Mouse (Mus musculus) adrenal gland, adult (tissue): ENCODE results near the gene Gm21887.
A peak's percentile ranks its signal among the peaks of the same experiment; 100 is the strongest.

ENCODE experiments used
- DNase-seq, 2 experiments: peaks; one replicate each; pipeline ENCODE4 v3.0.0; 2022 to 2023; ENCODE audit warnings: low spot score in 1 of 2; ENCODE audit not compliant: inconsistent age in 2 of 2

Gene Gm21887

GRCm38 (mm10) chrX:169983401-169984165 lies 25.9 kb upstream of the Gm21887 start:
- DNase-seq, result peak; percentile 29 to 32

- peak; percentile 5 to 34 for DNase-seq
Measured at GRCm38 (mm10) chrX:169984331-169984730, 25.1 kb upstream of the Gm21887 start.

- DNase-seq, result peak; percentile 50 to 54
Measured at GRCm38 (mm10) chrX:169984853-169985252, 24.6 kb upstream of the Gm21887 start.

GRCm38 (mm10) chrX:169985796-169986195 lies 23.7 kb upstream of the Gm21887 start:
- peak; percentile 74 to 75 for DNase-seq

GRCm38 (mm10) chrX:169986519-169987367 lies 22.7 kb upstream of the Gm21887 start:
- peak; percentile 92 to 97 for DNase-seq

- DNase-seq, result peak; percentile 81 to 82
Measured at GRCm38 (mm10) chrX:169987368-169987837, 22.1 kb upstream of the Gm21887 start.

GRCm38 (mm10) chrX:169988571-169989218 lies 20.8 kb upstream of the Gm21887 start:
- peak; percentile 67 to 80 for DNase-seq

- peak in 1 of 2 experiments; percentile 62 for DNase-seq
Measured at GRCm38 (mm10) chrX:169989219-169989595, 20.3 kb upstream of the Gm21887 start.

- DNase-seq, result peak; percentile 79 to 91
Measured at GRCm38 (mm10) chrX:169989691-169990631, 19.5 kb upstream of the Gm21887 start.

GRCm38 (mm10) chrX:169991128-169991873 lies 18.2 kb upstream of the Gm21887 start:
- peak; percentile 100 for DNase-seq

- peak; percentile 66 to 69 for DNase-seq
Measured at GRCm38 (mm10) chrX:169992086-169992930, 17.2 kb upstream of the Gm21887 start.

- peak; percentile 56 to 67 for DNase-seq
Measured at GRCm38 (mm10) chrX:169992951-169993547, 16.4 kb upstream of the Gm21887 start.

- peak; percentile 72 to 82 for DNase-seq
Measured at GRCm38 (mm10) chrX:169994011-169994865, 15.2 kb upstream of the Gm21887 start.

GRCm38 (mm10) chrX:169994866-169995711 lies 14.4 kb upstream of the Gm21887 start:
- peak in 1 of 2 experiments; percentile 53 for DNase-seq

- peak; percentile 68 to 69 for DNase-seq
Measured at GRCm38 (mm10) chrX:169995909-169996521, 13.4 kb upstream of the Gm21887 start.

GRCm38 (mm10) chrX:169996926-169997325 lies 12.5 kb upstream of the Gm21887 start:
- peak; percentile 92 to 94 for DNase-seq
